In the genomic region with DNA sequence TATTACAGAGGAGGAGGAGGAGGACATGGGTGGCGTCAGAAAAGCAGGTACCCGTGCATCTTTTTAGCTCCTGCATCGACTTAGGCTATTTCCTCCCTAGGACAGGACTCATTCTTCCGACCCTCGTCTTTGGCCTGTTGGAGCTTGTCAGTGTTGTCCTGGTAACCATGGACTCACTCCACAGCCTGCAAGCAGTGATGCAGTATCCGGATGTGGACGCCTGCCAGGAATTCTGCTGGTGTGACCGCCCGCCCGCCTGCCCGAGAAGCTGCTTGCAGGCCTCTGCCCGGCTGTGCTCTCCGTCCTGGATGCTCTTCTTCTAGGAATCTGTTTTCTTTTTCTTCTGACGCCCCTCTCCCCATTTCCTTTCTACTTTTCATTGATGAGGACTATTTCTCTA, we compare ENCODE assay signal across 9 mouse cellular contexts. TPM values are rescaled to one million over a fixed set of nuclear protein-coding genes. Genes with fewer than 3 reads are reported as not detected.
DNase-seq lines count a peak whose midpoint lies in the region; ATAC-seq and TF ChIP-seq lines count a peak whose summit lies in the region.
"Had no signal": no experiment of that assay in that cellular context is flagged by ENCODE, and none has a peak within 500 bp of the region (broad histone marks: within the 10 kb centered on the region; RNA-seq: fewer than 3 reads in every experiment).

No protein-coding gene starts in this region.

- intact Hi-C loops in left cerebral cortex, adult 2 months (cut with DNase I): no loop called here

- no peaks in the 10 kb centered on the region for H3K9me3 ChIP-seq in forebrain, embryonic 14.5 days (replicated peaks; ENCODE audit: control insufficient read depth, low read length)
- H3K9me3 ChIP-seq in hindbrain, embryonic 14.5 days (ENCODE audit: control insufficient read depth, low read length): no peaks in the 10 kb centered on the region

- no peak for TF ChIP-seq CTCF in left cerebral cortex, adult 2 months (IDR thresholded peaks at IDR 0.05)

- H3K4me3 ChIP-seq in forebrain, embryonic 14.5 days (ENCODE audit: low read depth, low read length): no peak overlapping the region
- no peak overlapping the region for H3K4me3 ChIP-seq in hindbrain, embryonic 14.5 days (replicated peaks; ENCODE audit: low read length)
- H3K4me3 ChIP-seq in left cerebral cortex, adult 2 months: no peak overlapping the region

- peak; percentile 94 for ATAC-seq in forebrain, embryonic 14.5 days
- peak; percentile 87; the same call in 1 of the 2 replicates for ATAC-seq in hindbrain, embryonic 14.5 days (ENCODE audit: low FRiP score)

- no peaks in the 10 kb centered on the region for H3K4me1 ChIP-seq in forebrain, embryonic 14.5 days (ENCODE audit: control insufficient read depth, insufficient read depth, low read length)
- no peaks in the 10 kb centered on the region for H3K4me1 ChIP-seq in hindbrain, embryonic 14.5 days (replicated peaks; ENCODE audit: control insufficient read depth, insufficient read depth, low read length)

- H3K9ac ChIP-seq in forebrain, embryonic 14.5 days (ENCODE audit: low read length): no peak overlapping the region
- no peak overlapping the region for H3K9ac ChIP-seq in hindbrain, embryonic 14.5 days

- H3K27ac ChIP-seq in forebrain, embryonic 14.5 days (ENCODE audit: low read depth, low read length): no peak overlapping the region
- 0 out of 2 replicates have a peak overlapping the region, but pooled peaks have one; percentile 3 for H3K27ac ChIP-seq in hindbrain, embryonic 14.5 days
- peak overlapping the region; percentile 45 for H3K27ac ChIP-seq in left cerebral cortex, adult 2 months

- no peaks in the 10 kb centered on the region for H3K27me3 ChIP-seq in forebrain, embryonic 14.5 days (replicated peaks; ENCODE audit: control insufficient read depth, insufficient read depth, low read length)
- H3K27me3 ChIP-seq in hindbrain, embryonic 14.5 days (ENCODE audit: control insufficient read depth, insufficient read depth, low read length): no peaks in the 10 kb centered on the region

- no peak overlapping the region for H3K4me2 ChIP-seq in forebrain, embryonic 14.5 days (ENCODE audit: low read length)
- no peak overlapping the region for H3K4me2 ChIP-seq in hindbrain, embryonic 14.5 days (replicated peaks)

- H3K36me3 ChIP-seq in forebrain, embryonic 14.5 days (ENCODE audit: control insufficient read depth, insufficient read depth, low read length): peaks cover 77% of the 10 kb centered on the region
- peaks cover 82% of the 10 kb centered on the region for H3K36me3 ChIP-seq in hindbrain, embryonic 14.5 days (replicated peaks; ENCODE audit: control insufficient read depth, insufficient read depth)

- peak; percentile 15 to 45 for DNase-seq in adrenal gland, adult (ENCODE audit: inconsistent age in 2 of 2, low spot score in 1 of 2)
- no peak for DNase-seq in adrenal gland, postnatal 4 days (ENCODE audit: low spot score in 2 of 2)
- peak; percentile 32 for DNase-seq in adrenal gland, adult 2 months
- DNase-seq in forebrain, embryonic 14.5 days (ENCODE audit: low spot score): peak; percentile 90
- peak; percentile 79 for DNase-seq in hindbrain, embryonic 14.5 days (ENCODE audit: low spot score)
- peak; percentile 72 to 81 for DNase-seq in left cerebral cortex, adult 2 months (ENCODE audit: extremely low spot score in 1 of 2, low spot score in 2 of 2)
- peak; percentile 84 for DNase-seq in right cerebral cortex, adult 18-20 months
- no peak for DNase-seq in embryo, embryonic 11 days

- WGBS in forebrain, embryonic 14.5 days: 59% methylated on average over 14 of the region's 14 CpGs
- WGBS in hindbrain, embryonic 14.5 days: 64% methylated on average over 14 of the region's 14 CpGs

RNA-seq across cellular contexts. Expression of gene Syt16, which starts 14.9 kb away (rescaled TPM):
- 1 to 10 TPM; 2.0 to 3.0 TPM for total RNA-seq in adrenal gland, postnatal 4 days (2021)
- under 1 TPM; 0.52 to 0.66 TPM for total RNA-seq in adrenal gland, adult 2 months (2021)
- 0.13 and 0.67 TPM in 2 replicates for polyA plus RNA-seq in adrenal gland, adult 2 months (2012; rRNA removed)
- 53.7 and 68.4 TPM in 2 replicates for polyA plus RNA-seq in forebrain, embryonic 14.5 days (2014; fragmentation: Nextera tagmentation; extraction: Ambion mirVana)
- 79.5 and 91.2 TPM in 2 replicates for polyA plus RNA-seq in hindbrain, embryonic 14.5 days (2014; fragmentation: Nextera tagmentation; extraction: Ambion mirVana)
- 10 to 100 TPM; 78.1 to 82.7 TPM for total RNA-seq in left cerebral cortex, adult 2 months (2021)
- polyA plus RNA-seq: spleen, adult 2 months had no signal

RNA-seq across cellular contexts. Expression of gene Snapc1, which starts 18.3 kb away (rescaled TPM):
- total RNA-seq in adrenal gland, postnatal 4 days (2021): 10 to 100 TPM; 17.0 to 18.8 TPM
- 10 to 100 TPM; 16.9 to 18.2 TPM for total RNA-seq in adrenal gland, adult 2 months (2021)
- polyA plus RNA-seq in adrenal gland, adult 2 months (2012; rRNA removed): 12.5 and 15.4 TPM in 2 replicates
- 26.0 and 38.4 TPM in 2 replicates for polyA plus RNA-seq in forebrain, embryonic 14.5 days (2014; fragmentation: Nextera tagmentation; extraction: Ambion mirVana)
- 34.9 and 37.1 TPM in 2 replicates for polyA plus RNA-seq in hindbrain, embryonic 14.5 days (2014; fragmentation: Nextera tagmentation; extraction: Ambion mirVana)
- 10 to 100 TPM; 45.4 to 51.6 TPM for total RNA-seq in left cerebral cortex, adult 2 months (2021)

RNA-seq across cellular contexts. Expression of gene Gm49321, which starts 45.1 kb away (rescaled TPM):
- total RNA-seq in adrenal gland, postnatal 4 days (2021): 1 to 10 TPM; 4.9 to 8.1 TPM
- 1 to 10 TPM; 5.6 to 7.4 TPM for total RNA-seq in adrenal gland, adult 2 months (2021)
- polyA plus RNA-seq in adrenal gland, adult 2 months (2012; rRNA removed): not detected in 2 replicates
- 13.6 and 19.3 TPM in 2 replicates for polyA plus RNA-seq in forebrain, embryonic 14.5 days (2014; fragmentation: Nextera tagmentation; extraction: Ambion mirVana)
- 17.4 and 17.6 TPM in 2 replicates for polyA plus RNA-seq in hindbrain, embryonic 14.5 days (2014; fragmentation: Nextera tagmentation; extraction: Ambion mirVana)
- total RNA-seq in left cerebral cortex, adult 2 months (2021): 10 to 100 TPM; 11.8 to 15.7 TPM

Comparison
In these comparisons a context has a peak if more than half of its experiments do, and no peak if none do; other contexts are left out.
1. DNase-seq: peak in adrenal gland, adult (2 of 2), adrenal gland, adult 2 months (single experiment), forebrain, embryonic 14.5 days (single experiment), hindbrain, embryonic 14.5 days (single experiment), left cerebral cortex, adult 2 months (2 of 2) and right cerebral cortex, adult 18-20 months (single experiment); none in adrenal gland, postnatal 4 days (0 of 2) and embryo, embryonic 11 days (single experiment).
2. RNA of gene Syt16, which starts 14.9 kb away (total RNA-seq): 78.1 to 82.7 TPM in left cerebral cortex, adult 2 months; 2.0 to 3.0 TPM in adrenal gland, postnatal 4 days and 0.52 to 0.66 TPM in adrenal gland, adult 2 months; every median in the first group is over 10 times any median in the second.